Mouse (Mus musculus) testis, postnatal 10 days (tissue): Measurements from ENCODE around the gene Cbfa2t2.

Experiments
- DNase-seq: peaks from one replicate; pipeline ENCODE4 v3.0.0; 2021; ENCODE audit warnings: low spot score

The Cbfa2t2 gene

GRCm38 (mm10) chr2:154569071-154569748, 132.9 kb downstream of the Cbfa2t2 start:
- DNase-seq: peak; percentile 83

GRCm38 (mm10) chr2:154569836-154570286, 133.6 kb downstream of the Cbfa2t2 start, which contains the start of gene E2f1:
TSS of gene E2f1 (minus strand) at chr2:154569892.
- DNase-seq: peak; percentile 97

- no peak for DNase-seq
These were observed 134.4 kb downstream of the Cbfa2t2 start for GRCm38 (mm10) chr2:154570666-154571065.

GRCm38 (mm10) chr2:154571266-154571665, 135.0 kb downstream of the Cbfa2t2 start:
- DNase-seq: no peak

- no peak for DNase-seq
These were observed 135.7 kb downstream of the Cbfa2t2 start for GRCm38 (mm10) chr2:154571976-154572375.

GRCm38 (mm10) chr2:154572996-154573395, 136.7 kb downstream of the Cbfa2t2 start:
- DNase-seq: no peak

DNA sequence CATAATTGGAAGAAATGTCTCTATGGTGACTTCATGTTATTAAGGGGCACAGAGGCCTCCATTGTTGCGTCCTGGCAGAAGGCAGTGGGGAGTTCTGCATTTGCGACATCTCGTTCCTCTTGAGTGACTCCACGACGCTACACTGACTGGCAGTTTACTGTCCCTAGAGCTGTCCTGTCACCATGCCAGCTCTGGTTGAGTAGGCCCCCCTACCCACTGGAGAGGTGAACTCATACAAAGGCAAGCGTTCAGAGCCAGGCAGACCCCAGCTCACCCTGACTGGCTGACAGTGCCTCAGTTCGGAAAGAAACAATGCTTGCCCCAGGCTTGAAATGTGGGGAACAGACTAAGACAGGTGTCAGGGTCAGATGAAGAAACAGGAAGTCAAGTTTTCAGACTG, 138.0 kb downstream of the Cbfa2t2 start:
- no peak for DNase-seq

- DNase-seq: no peak
These were observed 140.8 kb downstream of the Cbfa2t2 start for GRCm38 (mm10) chr2:154576876-154577743.

GRCm38 (mm10) chr2:154577744-154578067, 141.4 kb downstream of the Cbfa2t2 start:
- DNase-seq: no peak

DNA sequence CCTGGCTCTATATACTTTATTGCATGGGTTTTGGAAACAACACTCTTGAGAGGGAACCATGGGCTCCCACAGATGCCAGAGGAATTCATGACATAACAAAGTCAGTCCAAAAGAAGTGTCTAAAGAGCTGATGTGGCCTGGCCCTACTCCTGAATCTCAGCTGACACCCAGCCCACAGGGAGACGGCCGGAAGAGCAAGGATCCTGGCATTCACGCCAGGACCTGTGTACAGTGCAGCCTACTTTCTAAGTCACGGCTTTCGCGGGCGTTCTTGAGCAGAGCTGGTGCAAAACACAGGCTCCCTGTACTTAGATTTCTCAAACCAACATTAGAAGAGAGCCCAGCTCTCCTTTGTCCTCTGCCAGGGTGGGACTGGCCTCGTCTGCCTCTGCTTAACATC, 144.3 kb downstream of the Cbfa2t2 start:
- DNase-seq: no peak

DNA sequence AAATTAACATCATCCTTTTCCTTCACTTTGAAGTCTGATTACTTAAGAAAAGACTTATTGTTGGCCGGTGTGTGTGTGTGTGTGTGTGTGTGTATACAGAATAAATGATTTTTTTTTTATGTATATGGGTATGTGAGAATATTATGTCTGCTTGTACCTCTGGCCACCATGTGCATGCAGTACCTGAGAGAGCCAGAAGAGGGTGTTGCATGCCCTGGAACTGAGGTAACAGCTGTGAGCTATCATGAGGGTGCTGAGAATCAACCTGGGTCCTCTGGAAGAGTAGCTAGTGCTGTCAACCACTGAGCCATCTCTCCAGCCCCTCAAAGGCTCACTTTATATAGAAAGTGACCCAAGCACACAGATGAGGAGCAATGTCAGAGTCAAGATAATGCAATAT, 145.1 kb downstream of the Cbfa2t2 start:
- DNase-seq: no peak

GRCm38 (mm10) chr2:154583906-154584872, 147.9 kb downstream of the Cbfa2t2 start:
- DNase-seq: no peak

DNA sequence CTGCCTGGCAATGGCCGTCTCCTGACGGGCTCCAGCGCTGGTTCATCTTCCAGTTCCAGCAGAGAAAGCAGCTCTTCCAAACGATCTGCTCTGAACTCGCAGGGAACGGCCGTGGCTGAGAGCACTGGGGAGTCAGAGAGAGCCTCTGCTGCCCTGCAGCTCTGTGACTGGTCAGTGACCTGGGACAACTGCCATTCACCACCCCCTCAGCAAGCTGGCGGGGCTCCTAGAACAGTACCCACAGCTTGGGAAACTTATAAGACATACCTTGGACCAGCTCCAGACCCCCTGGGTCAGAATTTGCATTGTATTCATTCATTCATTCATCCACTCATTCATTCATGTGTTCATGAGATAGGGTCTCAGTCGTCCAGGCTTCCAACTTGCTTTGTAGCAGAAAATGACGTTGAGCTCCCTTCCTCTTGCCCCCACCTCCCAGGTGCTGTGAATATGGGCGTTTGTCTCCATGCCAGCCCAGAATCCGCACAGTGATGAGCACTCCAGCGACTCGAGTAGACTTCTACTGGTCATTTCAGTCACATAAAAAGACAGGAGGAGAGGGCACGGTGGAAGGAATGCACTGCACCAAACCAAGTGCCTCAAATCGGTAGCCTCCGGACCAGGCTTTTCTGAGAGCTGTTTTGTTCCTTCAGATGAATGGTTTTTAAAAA, 148.8 kb downstream of the Cbfa2t2 start:
- DNase-seq: no peak

GRCm38 (mm10) chr2:154586405-154586804, 150.1 kb downstream of the Cbfa2t2 start:
- peak; percentile 78 for DNase-seq
